Mouse (Mus musculus) forebrain, embryonic 11.5 days (tissue): ENCODE data around the gene Tcf12. TPM values are rescaled to one million over a fixed set of nuclear protein-coding genes. Genes with fewer than 3 reads are reported as not detected.

Experiments used
- ATAC-seq: fragments of 200-750 bp; cut with Nextera tagmentation; replicated peaks from 2 replicates; pipeline ENCODE4 v1.8.0; 2017; ENCODE audit warnings: moderate TSS enrichment; ENCODE audit not compliant: low FRiP score
- DNase-seq: peaks from one replicate; pipeline ENCODE4 v3.0.0-alpha.2; 2017; ENCODE audit warnings: low spot score
- H3K27ac ChIP-seq: fragments of 300-500 bp; sonication (generic); 2 replicates; pipeline ENCODE4 v1.5.1; 2014; ENCODE audit warnings: low read depth, low read length
- H3K27me3 ChIP-seq: fragments of 300-500 bp; sonication (generic); 2 replicates; pipeline ENCODE4 v1.6.1; 2014; ENCODE audit warnings: mild to moderate bottlenecking, low read length, mixed read lengths; ENCODE audit not compliant: control insufficient read depth, insufficient read depth
- H3K36me3 ChIP-seq: fragments of 300-500 bp; sonication (generic); 2 replicates; pipeline ENCODE4 v1.6.1; 2014; ENCODE audit warnings: mild to moderate bottlenecking, low read length, moderate library complexity, mixed read lengths; ENCODE audit not compliant: control insufficient read depth, insufficient read depth
- H3K4me1 ChIP-seq: fragments of 300-500 bp; sonication (generic); replicated peaks from 2 replicates; pipeline ENCODE4 v1.6.1; 2014; ENCODE audit warnings: low read length, mixed read lengths; ENCODE audit not compliant: control insufficient read depth, insufficient read depth
- H3K4me2 ChIP-seq: fragments of 300-500 bp; sonication (generic); 2 replicates; pipeline ENCODE4 v1.6.1; 2014; ENCODE audit warnings: low read depth, mild to moderate bottlenecking, low read length, moderate library complexity, mixed read lengths; ENCODE audit not compliant: severe bottlenecking
- H3K4me3 ChIP-seq: fragments of 300-500 bp; sonication (generic); 2 replicates; pipeline ENCODE4 v1.5.1; 2014; ENCODE audit warnings: low read depth, low read length
- H3K9ac ChIP-seq: fragments of 300-500 bp; sonication (generic); 2 replicates; pipeline ENCODE4 v1.6.1; 2014; ENCODE audit warnings: low read length
- H3K9me3 ChIP-seq: fragments of 300-500 bp; sonication (generic); 2 replicates; pipeline ENCODE4 v1.6.1; 2016; ENCODE audit warnings: low read length, mixed read lengths; ENCODE audit not compliant: control insufficient read depth
- WGBS: fragments of 180-500 bp; shearing (Covaris S2); extraction: QIAGEN DNeasy Blood & Tissue Kit; methylation state at CpG from one replicate; pipeline ENCODE4 v1.1.7; 2014; 5-methylcytosine and 5-hydroxymethylcytosine counted together
- polyA plus RNA-seq: library from polyadenylated mRNA; unstranded; fragments of >200 nt; fragmentation: Nextera tagmentation; extraction: Ambion mirVana; gene quantifications from 2 replicates; pipeline ENCODE4 v1.2.1, GENCODE M21; 2014

The Tcf12 gene
- polyA plus RNA-seq, 1 experiment from 2014 or later = 127 TPM

DNA sequence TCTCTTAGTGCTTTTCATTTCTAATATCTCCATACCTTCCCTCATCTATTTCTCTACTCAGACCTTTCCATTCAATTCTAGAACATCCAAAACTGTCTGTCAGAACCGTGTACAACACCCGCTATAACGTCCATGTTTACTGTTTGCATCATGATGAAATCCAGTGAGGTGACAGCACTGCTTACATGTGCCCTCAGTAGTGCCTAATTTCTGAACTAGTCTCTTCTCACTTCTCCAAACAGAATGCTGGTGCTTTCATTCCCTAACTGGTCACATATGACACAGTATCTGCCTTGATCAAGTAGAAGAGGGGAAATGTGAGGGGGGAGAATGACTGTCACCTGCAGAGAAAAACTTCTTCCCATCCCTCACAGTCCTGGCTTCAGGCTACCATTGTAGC, 58.5 kb downstream of the Tcf12 start:
- Histone ChIP-seq H3K4me3 (no peak overlapping the region), H3K27me3 (no peaks in the 10 kb centered on the region), H3K27ac (no peak overlapping the region), H3K9me3 (no peaks in the 10 kb centered on the region), H3K9ac (no peak overlapping the region), H3K4me2 (no peak overlapping the region), H3K36me3 (no peaks in the 10 kb centered on the region), H3K4me1 (no peaks in the 10 kb centered on the region)
- ATAC-seq (no peak), DNase-seq (no peak)
- 91% methylated on average over 3 of the region's 3 CpGs for WGBS

GRCm38 (mm10) chr9:72040156-72040555, 71.5 kb downstream of the Tcf12 start:
- H3K4me2 ChIP-seq = no peak overlapping the region
- no peak overlapping the region for H3K27ac ChIP-seq
- no peak overlapping the region for H3K9ac ChIP-seq
- H3K4me3 ChIP-seq = no peak overlapping the region
- ATAC-seq (no peak), DNase-seq (no peak)
- H3K9me3 ChIP-seq = no peaks in the 10 kb centered on the region
- H3K4me1 ChIP-seq = no peaks in the 10 kb centered on the region
- H3K36me3 ChIP-seq = no peaks in the 10 kb centered on the region
- no peaks in the 10 kb centered on the region for H3K27me3 ChIP-seq

DNA sequence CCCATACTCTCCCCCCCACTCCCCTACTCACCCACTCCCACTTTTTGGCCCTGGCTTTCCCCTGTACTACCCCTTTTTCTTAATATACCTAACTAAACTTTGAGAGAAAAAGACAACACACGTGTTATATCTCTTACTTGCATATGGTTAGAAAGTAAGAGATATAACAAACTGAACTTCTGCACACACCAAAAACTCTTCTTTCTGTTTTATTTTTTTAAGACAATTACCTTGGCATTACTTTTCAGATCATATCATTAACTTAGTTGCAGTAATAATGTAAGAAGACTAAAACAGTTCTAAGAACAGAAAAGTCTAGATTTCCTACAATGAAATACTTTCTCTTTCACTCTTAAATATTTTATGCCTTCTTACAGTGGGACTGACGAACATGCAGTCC, 72.3 kb downstream of the Tcf12 start:
- H3K4me2 ChIP-seq = no peak overlapping the region
- no peak overlapping the region for H3K4me3 ChIP-seq
- H3K36me3 ChIP-seq = no peaks in the 10 kb centered on the region
- no peak for ATAC-seq
- no peak for DNase-seq
- H3K27ac ChIP-seq = no peak overlapping the region
- H3K9me3 ChIP-seq = no peaks in the 10 kb centered on the region
- H3K4me1 ChIP-seq = no peaks in the 10 kb centered on the region
- H3K9ac ChIP-seq = no peak overlapping the region
- no peaks in the 10 kb centered on the region for H3K27me3 ChIP-seq
- WGBS = 87% methylated on average over 2 of the region's 2 CpGs

GRCm38 (mm10) chr9:72037059-72037516, 74.6 kb downstream of the Tcf12 start:
- Histone ChIP-seq H3K4me1 (no peaks in the 10 kb centered on the region), H3K36me3 (no peaks in the 10 kb centered on the region), H3K4me3 (no peak overlapping the region), H3K27me3 (no peaks in the 10 kb centered on the region), H3K9me3 (no peaks in the 10 kb centered on the region), H3K4me2 (no peak overlapping the region), H3K27ac (no peak overlapping the region), H3K9ac (no peak overlapping the region)
- 84% methylated on average over 2 of the region's 2 CpGs for WGBS
- ATAC-seq = no peak
- DNase-seq = no peak

DNA sequence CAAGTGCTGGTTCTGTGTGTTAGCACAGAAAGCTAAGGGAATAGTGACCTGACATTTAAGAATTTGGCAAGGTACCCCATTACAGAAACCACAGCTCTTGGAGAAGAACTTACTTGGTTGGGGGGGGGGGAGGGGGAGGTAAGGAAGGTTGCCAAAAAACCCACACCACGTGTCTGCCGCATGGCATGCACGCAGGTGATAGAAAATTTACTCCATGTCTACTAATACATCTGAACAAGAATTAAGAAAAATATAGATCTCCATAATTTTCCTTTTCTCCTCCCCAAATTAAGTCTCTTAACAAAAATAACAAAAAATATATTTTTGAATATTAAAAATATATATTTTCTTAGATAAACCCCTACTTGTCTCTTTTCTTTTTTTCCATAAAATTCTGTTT, 75.4 kb downstream of the Tcf12 start:
- Histone ChIP-seq H3K4me1 (no peaks in the 10 kb centered on the region), H3K9ac (no peak overlapping the region), H3K27me3 (no peaks in the 10 kb centered on the region), H3K9me3 (no peaks in the 10 kb centered on the region), H3K27ac (no peak overlapping the region), H3K4me3 (no peak overlapping the region), H3K4me2 (no peak overlapping the region), H3K36me3 (no peaks in the 10 kb centered on the region)
- no peak for ATAC-seq
- DNase-seq = no peak
- WGBS = 93% methylated on average over 3 of the region's 3 CpGs

DNA sequence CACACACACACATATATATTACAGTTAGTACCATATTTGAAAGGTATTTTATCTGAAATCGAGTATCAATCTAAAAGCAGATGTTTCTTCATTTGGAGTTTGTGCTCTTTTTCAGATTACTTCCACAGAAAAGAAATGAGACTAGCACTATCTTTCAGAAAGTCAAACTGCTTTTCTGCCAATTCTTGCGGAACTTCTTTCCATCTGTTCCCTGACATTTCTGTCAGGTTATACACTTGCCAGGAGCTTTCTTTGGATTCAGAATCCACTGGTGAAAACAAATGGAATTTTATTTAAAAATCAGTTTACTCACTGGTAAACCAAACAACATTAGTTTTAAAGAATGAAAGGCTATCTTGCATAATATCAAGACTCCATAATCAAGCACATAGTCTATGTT, 78.4 kb downstream of the Tcf12 start:
- Histone ChIP-seq H3K4me1 (no peaks in the 10 kb centered on the region), H3K9ac (no peak overlapping the region), H3K27me3 (no peaks in the 10 kb centered on the region), H3K36me3 (no peaks in the 10 kb centered on the region), H3K4me2 (no peak overlapping the region), H3K9me3 (no peaks in the 10 kb centered on the region), H3K4me3 (no peak overlapping the region), H3K27ac (no peak overlapping the region)
- WGBS = 94% methylated on average over 2 of the region's 2 CpGs
- no peak for DNase-seq
- no peak for ATAC-seq

DNA sequence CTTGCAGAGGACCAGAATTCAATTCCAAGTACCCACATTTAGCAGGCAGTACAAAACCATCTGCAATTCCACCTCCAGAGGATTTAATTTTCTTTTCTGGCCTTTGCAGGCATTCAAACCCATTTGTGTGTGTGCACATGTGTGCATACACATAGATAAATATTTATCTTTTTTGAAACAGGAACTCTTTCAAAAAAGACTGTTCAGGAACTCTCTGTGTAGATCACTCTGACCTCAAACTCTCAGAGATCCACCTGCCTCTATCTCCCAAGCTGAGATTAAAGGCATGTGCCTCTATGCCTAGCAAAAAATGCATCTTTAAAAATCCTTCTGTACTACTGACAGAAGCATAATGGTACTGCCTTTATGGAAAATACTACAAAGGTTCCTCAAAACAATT, 81.4 kb downstream of the Tcf12 start:
- no peak for ATAC-seq
- Histone ChIP-seq H3K27me3 (no peaks in the 10 kb centered on the region), H3K4me1 (no peaks in the 10 kb centered on the region), H3K4me3 (no peak overlapping the region), H3K9me3 (no peaks in the 10 kb centered on the region), H3K4me2 (no peak overlapping the region), H3K9ac (no peak overlapping the region), H3K27ac (no peak overlapping the region), H3K36me3 (no peaks in the 10 kb centered on the region)
- no peak for DNase-seq

- Histone ChIP-seq H3K9me3 (no peaks in the 10 kb centered on the region), H3K27ac (no peak overlapping the region), H3K27me3 (no peaks in the 10 kb centered on the region), H3K9ac (no peak overlapping the region), H3K4me3 (no peak overlapping the region), H3K36me3 (no peaks in the 10 kb centered on the region), H3K4me2 (no peak overlapping the region), H3K4me1 (no peaks in the 10 kb centered on the region)
- DNase-seq (no peak), ATAC-seq (no peak)
- WGBS = 86% methylated on average over 1 of the region's 1 CpGs
These were observed 82.1 kb downstream of the Tcf12 start for GRCm38 (mm10) chr9:72029601-72030000.

- Histone ChIP-seq H3K4me1 (no peaks in the 10 kb centered on the region; the same call in 1 of the 2 replicates), H3K4me3 (no peak overlapping the region), H3K27ac (no peak overlapping the region), H3K27me3 (no peaks in the 10 kb centered on the region), H3K9me3 (no peaks in the 10 kb centered on the region), H3K4me2 (no peak overlapping the region), H3K36me3 (no peaks in the 10 kb centered on the region), H3K9ac (no peak overlapping the region)
- no peak for ATAC-seq
- 87% methylated on average over 5 of the region's 5 CpGs for WGBS
- no peak for DNase-seq
These were observed 88.4 kb downstream of the Tcf12 start for GRCm38 (mm10) chr9:72023274-72023673.
